Mouse (Mus musculus): Measurements from ENCODE around the gene Fam163b. TPM values are rescaled to one million over a fixed set of nuclear protein-coding genes. Genes with fewer than 3 reads are reported as not detected.

Fam163b gene
- total RNA-seq (2015) (not detected in 2 replicates), total RNA-seq (2017) (not detected in 2 replicates)

DNA sequence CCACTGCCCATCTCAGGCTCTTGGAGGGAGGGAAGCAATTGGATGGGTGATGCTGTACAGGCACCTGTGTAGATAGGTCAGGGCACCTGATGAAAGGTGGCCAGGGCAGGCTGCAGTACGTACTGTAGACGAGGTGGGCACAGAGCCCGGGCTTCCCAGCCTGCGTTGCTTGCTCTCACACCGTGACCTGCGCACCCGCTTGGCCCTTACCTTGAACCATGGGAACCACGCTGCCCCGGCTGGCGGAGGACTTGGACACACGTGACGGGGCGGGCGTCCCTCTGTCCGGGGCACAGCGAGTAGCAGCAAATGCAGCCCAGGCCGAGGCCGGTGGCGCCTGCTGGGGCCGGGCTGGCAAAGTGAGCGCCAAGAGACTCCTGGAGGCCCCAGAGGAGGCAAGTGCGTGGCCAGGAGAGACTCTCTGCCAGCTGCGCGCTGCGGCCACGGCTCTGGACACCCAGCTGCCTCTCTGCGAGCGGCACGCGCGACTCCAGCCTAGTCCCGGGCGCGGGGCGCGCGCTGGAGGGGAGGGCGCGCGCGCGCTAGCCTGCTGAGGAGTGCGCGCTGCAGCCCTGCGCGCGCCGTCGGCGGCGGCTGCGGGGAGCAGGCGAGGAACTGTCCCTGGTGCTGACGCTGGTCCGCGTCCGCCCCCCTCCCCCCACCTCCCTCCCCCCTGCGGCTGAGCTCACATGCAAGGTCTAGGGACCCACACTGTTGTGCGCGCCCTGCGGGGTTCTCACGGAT is at the start of gene Fam163b:
TSS of gene Fam163b (minus strand) at position 542 of the 744 bp plus-strand sequence.
- no peak for ATAC-seq (ENCODE audit: poor library complexity, severe bottlenecking)

GRCm38 (mm10) chr2:27189994-27190393 is 47.7 kb upstream of the Fam163b start:
- ATAC-seq (ENCODE audit: poor library complexity, severe bottlenecking): no peak

- ATAC-seq (ENCODE audit: poor library complexity, severe bottlenecking): peak; percentile 40
These were observed 45.2 kb upstream of the Fam163b start for GRCm38 (mm10) chr2:27187531-27187930.

- no peak for ATAC-seq (ENCODE audit: poor library complexity, severe bottlenecking)
These were observed 41.4 kb upstream of the Fam163b start for GRCm38 (mm10) chr2:27183734-27184133.

DNA sequence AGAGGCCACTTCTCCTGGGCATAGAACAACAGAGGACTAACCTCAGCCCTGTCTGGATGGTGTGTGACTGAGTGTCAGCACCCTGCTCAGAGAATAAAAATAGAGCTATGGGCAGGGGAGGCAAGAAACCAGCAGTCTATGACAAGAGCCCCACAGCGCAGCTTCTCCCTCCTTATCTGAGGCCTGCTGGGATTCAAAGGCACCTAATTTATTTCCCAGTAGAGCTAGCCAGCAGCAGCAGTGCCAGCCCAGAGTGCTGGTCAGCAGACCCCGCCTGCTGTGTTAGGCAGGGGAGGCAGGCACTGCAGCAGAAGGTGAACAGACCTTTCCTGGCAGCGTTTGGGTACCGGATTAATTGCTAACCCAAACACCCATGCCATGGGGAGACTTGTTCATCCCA is 39.6 kb upstream of the Fam163b start:
- no peak for ATAC-seq (ENCODE audit: poor library complexity, severe bottlenecking)

DNA sequence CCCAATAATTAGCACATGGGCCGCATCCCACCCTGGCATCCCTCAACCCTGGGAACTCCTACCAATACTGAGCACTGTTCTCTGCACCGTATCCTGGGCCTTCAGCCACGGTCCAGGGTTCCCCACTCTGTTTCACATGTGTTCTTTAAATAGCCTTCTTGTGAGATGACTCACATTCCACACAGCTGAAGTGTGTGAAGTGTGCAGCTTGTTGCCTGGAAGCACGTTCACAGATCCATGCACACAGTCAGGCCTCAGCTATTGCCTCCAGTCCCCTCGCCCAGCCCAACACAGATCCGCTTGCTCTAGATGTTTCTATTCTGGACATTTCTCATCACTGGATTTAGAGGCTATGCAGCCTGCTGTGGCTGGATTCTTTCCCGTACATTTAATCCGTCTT is 36.8 kb upstream of the Fam163b start:
- ATAC-seq (ENCODE audit: poor library complexity, severe bottlenecking): no peak

GRCm38 (mm10) chr2:27175696-27176267 is 33.5 kb upstream of the Fam163b start:
- no peak for ATAC-seq (ENCODE audit: poor library complexity, severe bottlenecking)

GRCm38 (mm10) chr2:27174242-27174641 is 32.0 kb upstream of the Fam163b start:
- ATAC-seq (ENCODE audit: poor library complexity, severe bottlenecking): no peak

GRCm38 (mm10) chr2:27166999-27167398 is 24.7 kb upstream of the Fam163b start:
- no peak for ATAC-seq (ENCODE audit: poor library complexity, severe bottlenecking)

- ATAC-seq (ENCODE audit: poor library complexity, severe bottlenecking): no peak
These were observed 23.8 kb upstream of the Fam163b start for GRCm38 (mm10) chr2:27166074-27166473.

GRCm38 (mm10) chr2:27164796-27165590 is 22.7 kb upstream of the Fam163b start, which contains the start of gene Dbh:
Dbh (plus strand) TSS chr2:27165233.
- ATAC-seq (ENCODE audit: poor library complexity, severe bottlenecking): no peak

DNA sequence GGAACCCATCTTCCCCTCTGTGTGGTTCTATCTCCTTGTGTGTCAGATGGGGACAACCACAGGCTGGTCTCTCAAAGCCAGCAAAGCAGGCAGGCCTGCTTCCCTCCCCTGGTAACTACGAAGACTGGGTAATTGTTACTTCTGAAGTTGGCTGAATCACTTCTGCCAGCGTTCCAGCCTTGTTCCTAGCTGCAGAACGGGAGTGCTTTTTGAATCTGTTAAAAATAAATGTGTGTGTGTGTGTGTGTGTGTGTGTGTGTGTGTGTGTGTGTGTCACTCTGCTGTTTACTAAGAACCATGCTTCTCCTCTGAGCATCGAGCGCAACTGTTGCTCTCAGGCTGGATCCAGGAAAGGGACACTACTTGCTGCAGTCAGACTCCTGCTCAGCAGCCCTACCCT is 21.6 kb upstream of the Fam163b start:
- ATAC-seq (ENCODE audit: poor library complexity, severe bottlenecking): no peak

DNA sequence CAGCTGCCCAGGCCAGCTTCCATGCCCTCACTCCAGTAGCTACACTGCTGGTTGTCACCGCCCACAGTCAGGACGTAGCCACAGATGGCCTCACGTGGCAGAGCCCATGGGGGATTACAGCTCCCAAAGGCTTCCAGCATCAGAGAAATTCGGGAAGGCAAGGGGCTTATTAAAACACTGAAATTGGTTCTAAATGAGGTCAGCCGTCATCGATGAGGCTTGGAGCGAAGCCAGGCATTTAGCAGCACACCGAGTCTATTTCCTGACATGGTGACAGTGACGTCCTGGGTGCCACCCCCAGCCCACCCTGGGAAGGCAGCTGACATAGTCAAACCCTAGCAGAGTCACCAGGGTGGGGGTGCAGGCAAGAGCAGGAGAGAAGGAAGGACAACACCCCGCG is 20.4 kb upstream of the Fam163b start:
- no peak for ATAC-seq (ENCODE audit: poor library complexity, severe bottlenecking)

DNA sequence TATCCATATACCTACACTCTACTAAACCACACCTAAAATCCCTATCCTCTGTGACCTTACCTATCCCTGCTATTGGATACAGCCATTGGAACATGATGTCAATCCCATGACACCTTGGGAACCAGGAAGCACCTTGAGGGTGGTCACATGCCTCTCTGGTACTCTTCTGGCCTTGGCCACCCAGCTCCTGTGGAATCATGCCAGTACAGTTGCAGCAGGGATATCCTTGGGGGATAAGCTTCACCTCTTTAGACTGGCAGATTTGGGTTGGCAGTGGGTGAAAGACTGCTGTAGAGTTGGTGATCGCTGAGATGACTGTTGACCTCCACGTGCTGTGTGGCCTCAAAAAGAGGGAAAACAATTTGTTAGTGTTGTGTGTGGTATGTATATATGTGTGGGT is 19.2 kb upstream of the Fam163b start:
- no peak for ATAC-seq (ENCODE audit: poor library complexity, severe bottlenecking)

DNA sequence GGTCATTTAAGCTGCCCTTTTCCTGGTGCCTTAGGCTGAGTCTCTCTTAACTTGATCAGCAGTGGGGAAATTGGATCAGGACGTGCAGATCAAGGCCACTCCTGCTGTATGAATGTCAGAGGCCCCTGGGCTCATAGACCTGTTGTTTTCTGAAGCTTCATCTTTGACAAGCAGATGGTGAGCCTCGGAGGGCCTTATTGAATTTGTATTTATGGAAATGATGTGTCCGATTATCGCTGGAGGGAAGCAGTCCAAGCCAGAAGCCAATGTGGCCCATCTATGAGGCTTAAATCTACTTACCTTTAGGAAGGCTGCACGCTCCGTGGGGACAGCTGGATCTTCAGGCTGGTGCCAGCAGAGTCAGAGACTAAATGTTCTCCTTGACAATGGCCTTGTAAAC is 14.3 kb upstream of the Fam163b start:
- no peak for ATAC-seq (ENCODE audit: poor library complexity, severe bottlenecking)

GRCm38 (mm10) chr2:27154466-27155185 is 12.3 kb upstream of the Fam163b start:
- no peak for ATAC-seq (ENCODE audit: poor library complexity, severe bottlenecking)

- no peak for ATAC-seq (ENCODE audit: poor library complexity, severe bottlenecking)
These were observed 7.2 kb upstream of the Fam163b start for GRCm38 (mm10) chr2:27149457-27149856.

DNA sequence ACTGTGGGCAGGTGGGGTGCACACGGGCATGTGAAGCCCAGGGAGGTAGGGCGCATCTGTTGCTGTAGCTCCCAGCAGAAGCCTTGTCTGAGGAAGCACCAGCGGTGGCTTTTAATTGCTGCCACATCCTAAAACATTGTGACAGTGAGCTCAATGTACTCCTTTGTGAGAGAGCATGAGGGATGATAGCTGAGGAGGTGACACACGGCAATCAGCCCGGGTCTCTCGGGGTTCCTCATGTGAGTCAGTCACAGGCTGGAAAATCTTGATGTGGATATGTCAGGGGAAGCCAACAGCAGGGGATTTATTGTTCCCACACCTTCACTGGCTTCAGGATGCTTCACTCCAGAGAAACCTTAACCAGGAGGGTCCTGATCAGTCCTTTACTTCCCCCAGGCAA is 4.5 kb upstream of the Fam163b start:
- no peak for ATAC-seq (ENCODE audit: poor library complexity, severe bottlenecking)

- ATAC-seq (ENCODE audit: poor library complexity, severe bottlenecking): no peak
These were observed 2.7 kb upstream of the Fam163b start for GRCm38 (mm10) chr2:27144957-27145356.

DNA sequence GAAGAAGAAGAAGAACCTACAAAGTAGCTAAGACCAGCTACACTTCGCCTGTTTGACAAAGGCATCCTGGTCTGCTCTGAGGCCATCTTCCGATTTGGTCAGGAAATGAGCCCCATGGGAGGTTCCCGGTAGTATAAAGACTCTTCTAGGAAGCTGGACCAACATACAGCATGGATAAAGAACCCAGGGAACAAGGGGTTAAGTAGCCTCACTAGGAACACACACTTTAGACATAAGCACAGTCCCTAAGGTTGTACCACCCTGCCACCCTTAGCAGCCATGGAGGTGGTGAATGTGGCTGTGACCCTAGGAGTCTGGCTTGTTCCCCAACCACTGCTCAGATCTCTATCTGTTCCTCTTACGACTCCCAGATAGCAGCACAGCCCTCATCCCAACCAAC is 3.9 kb downstream of the Fam163b start:
- ATAC-seq (ENCODE audit: poor library complexity, severe bottlenecking): no peak

DNA sequence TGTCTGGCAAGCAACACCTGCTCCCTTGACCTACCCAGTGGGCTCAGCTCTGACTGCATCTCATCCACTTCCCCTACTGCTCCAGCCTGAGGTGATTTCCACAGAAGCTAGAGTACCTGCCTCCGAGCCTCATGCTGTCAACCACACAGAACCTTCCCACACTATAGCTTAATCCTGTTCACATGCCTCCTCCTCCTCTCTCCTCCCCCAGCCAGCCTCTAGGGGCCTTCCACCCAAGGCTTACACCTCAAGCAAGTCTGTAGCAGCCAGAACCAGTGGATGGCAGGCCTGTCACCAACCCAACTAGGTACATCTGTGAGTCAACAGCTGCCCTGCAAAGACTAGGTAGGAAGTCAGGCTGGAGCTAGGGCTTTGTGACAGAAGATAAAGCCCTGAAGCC is 5.5 kb downstream of the Fam163b start:
- no peak for ATAC-seq (ENCODE audit: poor library complexity, severe bottlenecking)
